Comparison of ENCODE assay signal across 19 mouse cellular contexts in genomic region chr16:7129591-7129990, GRCm38 (mm10).
DNase-seq lines count a peak whose midpoint lies in the region; ATAC-seq lines count a peak whose summit lies in the region.
"Had no signal": no experiment of that assay in that cellular context is flagged by ENCODE, and none has a peak within 500 bp of the region (broad histone marks: within the 10 kb centered on the region; RNA-seq: fewer than 3 reads in every experiment).

No protein-coding gene starts in this region.

- no peaks in the 10 kb centered on the region for H3K36me3 ChIP-seq in midbrain, embryonic 11.5 days (ENCODE audit: control insufficient read depth, insufficient read depth, low read length)
- H3K36me3 ChIP-seq in midbrain, embryonic 14.5 days (ENCODE audit: control insufficient read depth, insufficient read depth, low read length): no peaks in the 10 kb centered on the region
- H3K36me3 ChIP-seq: embryonic facial prominence, embryonic 15.5 days; forebrain, embryonic 15.5 days; heart, embryonic 15.5 days; hindbrain, embryonic 10.5 days had no signal

- intact Hi-C loops in heart, postnatal 14 days (cut with DNase I): no loop called here

- peak; percentile 48 for DNase-seq in gastrocnemius, adult 18-20 months (ENCODE audit: low spot score)
- DNase-seq in gastrocnemius, postnatal 4 days (ENCODE audit: low spot score in 2 of 2): no peak
- peak; percentile 44 for DNase-seq in midbrain, embryonic 11.5 days (ENCODE audit: low spot score, missing footprints)
- no peak for DNase-seq in midbrain, embryonic 14.5 days
- peak; percentile 50 for DNase-seq in brain, adult 2 months (ENCODE audit: low read depth, low spot score)
- no peak for DNase-seq in MN1 (ENCODE audit: low spot score)
- DNase-seq in heart, postnatal 14 days: no peak
- DNase-seq: adrenal gland, postnatal 10 days; cerebellum, adult 18-20 months; cerebellum, postnatal 14 days; embryo, embryonic 11 days; heart, adult 2 months had no signal

- no peak overlapping the region for H3K4me3 ChIP-seq in midbrain, embryonic 11.5 days (ENCODE audit: low read depth, low read length)
- no peak overlapping the region for H3K4me3 ChIP-seq in midbrain, embryonic 14.5 days (replicated peaks; ENCODE audit: low read depth, low read length)
- H3K4me3 ChIP-seq: embryonic facial prominence, embryonic 15.5 days; forebrain, embryonic 15.5 days; heart, adult 2 months; heart, embryonic 15.5 days; hindbrain, embryonic 10.5 days had no signal

- no peak overlapping the region for H3K9ac ChIP-seq in midbrain, embryonic 11.5 days (ENCODE audit: low read length)
- no peak overlapping the region for H3K9ac ChIP-seq in midbrain, embryonic 14.5 days (replicated peaks; ENCODE audit: low read length)
- H3K9ac ChIP-seq: embryonic facial prominence, embryonic 15.5 days; forebrain, embryonic 15.5 days; heart, embryonic 15.5 days; hindbrain, embryonic 14.5 days had no signal

- 93% methylated on average over 5 of the region's 5 CpGs for WGBS in midbrain, embryonic 11.5 days
- 94% methylated on average over 5 of the region's 5 CpGs for WGBS in midbrain, embryonic 14.5 days

- no peak overlapping the region for H3K27ac ChIP-seq in midbrain, embryonic 11.5 days (ENCODE audit: low read depth, low read length)
- H3K27ac ChIP-seq in midbrain, embryonic 14.5 days (replicated peaks; ENCODE audit: low read depth, low read length): no peak overlapping the region
- H3K27ac ChIP-seq: embryonic facial prominence, embryonic 15.5 days; forebrain, embryonic 15.5 days; heart, adult 2 months; heart, embryonic 15.5 days; hindbrain, embryonic 10.5 days; hindbrain, embryonic 14.5 days had no signal

- no peaks in the 10 kb centered on the region for H3K9me3 ChIP-seq in midbrain, embryonic 11.5 days (ENCODE audit: control insufficient read depth, low read length)
- H3K9me3 ChIP-seq in midbrain, embryonic 14.5 days (ENCODE audit: control insufficient read depth, low read length): no peaks in the 10 kb centered on the region
- H3K9me3 ChIP-seq: embryonic facial prominence, embryonic 15.5 days; forebrain, embryonic 15.5 days; heart, embryonic 15.5 days; hindbrain, embryonic 10.5 days had no signal

- H3K4me1 ChIP-seq in midbrain, embryonic 11.5 days (ENCODE audit: control insufficient read depth, insufficient read depth, low read length): no peaks in the 10 kb centered on the region
- H3K4me1 ChIP-seq in midbrain, embryonic 14.5 days (ENCODE audit: control insufficient read depth, insufficient read depth, low read length): no peaks in the 10 kb centered on the region
- H3K4me1 ChIP-seq: embryonic facial prominence, embryonic 15.5 days; forebrain, embryonic 15.5 days; heart, embryonic 15.5 days; hindbrain, embryonic 10.5 days had no signal

- H3K4me2 ChIP-seq in midbrain, embryonic 11.5 days: no peak overlapping the region
- no peak overlapping the region for H3K4me2 ChIP-seq in midbrain, embryonic 14.5 days (ENCODE audit: low read length)
- H3K4me2 ChIP-seq: embryonic facial prominence, embryonic 15.5 days; forebrain, embryonic 15.5 days; heart, embryonic 11.5 days; heart, embryonic 15.5 days; hindbrain, embryonic 14.5 days had no signal

- ATAC-seq in midbrain, embryonic 11.5 days (ENCODE audit: low FRiP score): no peak
- no peak for ATAC-seq in midbrain, embryonic 14.5 days (ENCODE audit: low FRiP score, low TSS enrichment)
- ATAC-seq: forebrain, embryonic 15.5 days; intestine, postnatal 0 days had no signal

- no peaks in the 10 kb centered on the region for H3K27me3 ChIP-seq in midbrain, embryonic 11.5 days (ENCODE audit: control insufficient read depth, insufficient read depth, low read length)
- no peaks in the 10 kb centered on the region for H3K27me3 ChIP-seq in midbrain, embryonic 14.5 days (ENCODE audit: control insufficient read depth, insufficient read depth, low read length)
- H3K27me3 ChIP-seq: embryonic facial prominence, embryonic 15.5 days; forebrain, embryonic 15.5 days; heart, embryonic 15.5 days had no signal

Comparison
In these comparisons a context has a peak if more than half of its experiments do, and no peak if none do; other contexts are left out.
1. DNase-seq: peak in gastrocnemius, adult 18-20 months (single experiment), midbrain, embryonic 11.5 days (single experiment) and brain, adult 2 months (single experiment); none in gastrocnemius, postnatal 4 days (0 of 2), midbrain, embryonic 14.5 days (single experiment), MN1 (single experiment) and heart, postnatal 14 days (0 of 2).